Mouse (Mus musculus): ENCODE results near the gene Ptrh2. TPM values are rescaled to one million over a fixed set of nuclear protein-coding genes. Genes with fewer than 3 reads are reported as not detected.
"Not testable (repeated sequence)": the region's sequence is repeated elsewhere in the genome, so short reads cannot be mapped to it uniquely, and the experiment has no call there.

The Ptrh2 gene
- polyA plus RNA-seq, 1 experiment from 2014 or later, result 29.4 TPM

DNA sequence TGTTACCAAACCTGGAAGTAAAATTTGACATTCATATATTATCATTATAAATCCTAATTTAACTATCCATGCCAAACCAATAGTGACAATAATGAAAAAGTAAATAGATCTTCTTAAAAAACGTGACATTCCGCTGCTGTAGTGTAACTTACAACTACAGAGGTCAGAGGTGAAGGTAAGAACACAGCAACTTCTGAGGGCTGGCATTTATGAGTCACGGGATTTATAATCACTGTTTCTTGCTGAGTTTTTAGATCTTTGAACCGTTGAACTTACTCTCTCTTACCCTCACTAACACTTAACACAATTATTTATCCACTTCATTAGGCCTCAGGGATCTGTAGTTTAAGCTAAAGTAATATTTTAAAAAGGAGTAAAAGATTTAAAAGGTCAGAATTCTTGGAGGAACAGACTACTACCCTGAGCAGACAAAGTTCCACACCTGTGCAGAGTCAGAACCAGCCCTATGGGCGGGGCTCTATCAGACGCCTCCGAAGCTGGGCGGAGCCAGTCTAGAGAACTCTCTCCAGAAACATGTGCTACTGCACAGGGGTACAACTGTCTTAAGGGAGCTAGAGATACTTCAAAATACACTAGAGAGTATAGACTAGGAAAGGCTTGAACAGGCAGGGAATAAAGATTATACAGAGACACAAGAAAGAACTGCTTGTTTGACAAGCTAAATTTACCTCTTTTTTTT lies 53.7 kb downstream of the Ptrh2 start:
- no peak overlapping the region for H3K4me3 ChIP-seq (replicated peaks)
- H3K27me3 ChIP-seq, result no peaks in the 10 kb centered on the region
- ATAC-seq (ENCODE audit: insufficient number of reproducible peaks, low FRiP score, low TSS enrichment, low read depth), result no peak
- no peak overlapping the region for H3K4me2 ChIP-seq (replicated peaks)
- no peak overlapping the region for H3K9ac ChIP-seq
- no peak overlapping the region for H3K27ac ChIP-seq (replicated peaks)
- no peaks in the 10 kb centered on the region for H3K4me1 ChIP-seq
- peaks cover 9% of the 10 kb centered on the region; the same call in 1 of the 2 replicates for H3K36me3 ChIP-seq
- 74% methylated on average over 8 of the region's 8 CpGs for WGBS
- H3K9me3 ChIP-seq (replicated peaks), result no peaks in the 10 kb centered on the region

DNA sequence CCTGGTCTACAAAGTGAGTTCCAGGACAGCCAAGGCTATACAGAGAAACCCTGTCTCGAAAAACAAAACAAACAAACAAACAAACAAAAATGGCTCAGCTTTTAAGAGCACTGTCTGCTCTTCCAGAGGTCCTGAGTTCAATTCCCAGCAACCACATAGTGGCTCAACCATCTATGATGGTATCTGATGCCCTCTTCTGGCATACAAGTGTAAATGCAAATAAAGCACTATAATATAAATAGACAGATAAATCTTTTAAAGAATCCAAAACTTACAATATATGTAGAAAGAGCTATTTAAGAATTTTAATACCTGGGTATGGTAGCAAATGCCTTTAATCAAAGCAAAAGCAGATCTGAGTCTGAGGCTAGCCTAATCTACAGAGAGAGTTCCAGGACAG lies 54.5 kb downstream of the Ptrh2 start:
- not testable (repeated sequence) for H3K27ac ChIP-seq (replicated peaks); H3K27me3 ChIP-seq; ATAC-seq (ENCODE audit: insufficient number of reproducible peaks, low FRiP score, low TSS enrichment, low read depth); H3K9ac ChIP-seq; H3K4me3 ChIP-seq (replicated peaks); H3K4me2 ChIP-seq (replicated peaks); H3K9me3 ChIP-seq (replicated peaks); H3K4me1 ChIP-seq; H3K36me3 ChIP-seq
- 87% methylated on average over 1 of the region's 1 CpGs for WGBS

DNA sequence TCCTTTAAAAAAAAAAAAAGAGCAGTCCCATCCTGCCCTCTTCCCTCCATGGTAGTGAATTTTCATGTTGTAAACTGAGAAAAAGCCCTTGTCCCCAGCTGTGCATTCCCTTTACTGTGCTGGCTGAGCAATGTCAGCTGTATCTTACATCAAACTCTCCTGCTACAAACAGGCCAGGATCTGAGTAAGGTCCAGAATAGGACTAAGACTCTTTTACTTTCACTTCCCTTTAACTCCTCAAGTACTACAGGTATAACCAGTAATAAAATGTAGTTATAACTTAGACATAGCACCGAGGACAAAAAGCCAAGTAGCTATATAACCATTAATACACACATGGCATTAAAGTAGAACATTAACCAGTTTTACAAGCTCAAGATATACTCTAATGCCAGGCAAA lies 55.2 kb downstream of the Ptrh2 start:
- peaks cover 7% of the 10 kb centered on the region; the same call in 1 of the 2 replicates for H3K36me3 ChIP-seq
- no peak for ATAC-seq (ENCODE audit: insufficient number of reproducible peaks, low FRiP score, low TSS enrichment, low read depth)
- 90% methylated on average over 1 of the region's 1 CpGs for WGBS

DNA sequence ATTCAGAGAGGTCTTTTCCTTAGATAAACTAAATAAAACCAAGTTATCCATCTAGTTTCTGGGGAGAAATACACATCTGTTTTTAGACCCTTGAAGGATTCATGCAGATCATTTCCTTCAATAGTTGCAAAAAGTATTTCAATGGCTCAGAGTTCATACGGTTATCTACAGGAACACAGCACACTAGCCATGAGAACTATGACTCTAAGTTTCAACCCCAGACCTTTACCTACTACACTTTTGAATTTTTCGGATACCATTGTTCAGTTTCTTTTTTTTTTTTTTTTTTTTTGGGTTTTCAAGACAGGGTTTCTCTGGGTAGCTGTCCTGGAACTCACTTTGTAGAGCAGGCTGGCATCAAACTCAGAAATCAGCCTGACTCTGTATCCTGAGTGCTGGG lies 55.7 kb downstream of the Ptrh2 start:
- Histone ChIP-seq H3K27ac (replicated peaks) (no peak overlapping the region), H3K4me1 (0 out of 2 replicates have a peak, but pooled peaks cover 2% of the 10 kb centered on the region), H3K9ac (no peak overlapping the region), H3K4me2 (replicated peaks) (no peak overlapping the region), H3K27me3 (no peaks in the 10 kb centered on the region), H3K9me3 (replicated peaks) (no peaks in the 10 kb centered on the region), H3K36me3 (peaks cover 6% of the 10 kb centered on the region; the same call in 1 of the 2 replicates), H3K4me3 (replicated peaks) (no peak overlapping the region)
- ATAC-seq (ENCODE audit: insufficient number of reproducible peaks, low FRiP score, low TSS enrichment, low read depth), result no peak
- WGBS, result 84% methylated on average over 2 of the region's 2 CpGs

More for the DNA sequence above, 55.2 kb downstream of the Ptrh2 start:
- Histone ChIP-seq H3K9me3 (replicated peaks) (no peaks in the 10 kb centered on the region), H3K27ac (replicated peaks) (no peak overlapping the region), H3K4me2 (replicated peaks) (no peak overlapping the region), H3K4me3 (replicated peaks) (no peak overlapping the region), H3K4me1 (0 out of 2 replicates have a peak, but pooled peaks cover under 1% of the 10 kb centered on the region), H3K27me3 (no peaks in the 10 kb centered on the region), H3K9ac (no peak overlapping the region)

DNA sequence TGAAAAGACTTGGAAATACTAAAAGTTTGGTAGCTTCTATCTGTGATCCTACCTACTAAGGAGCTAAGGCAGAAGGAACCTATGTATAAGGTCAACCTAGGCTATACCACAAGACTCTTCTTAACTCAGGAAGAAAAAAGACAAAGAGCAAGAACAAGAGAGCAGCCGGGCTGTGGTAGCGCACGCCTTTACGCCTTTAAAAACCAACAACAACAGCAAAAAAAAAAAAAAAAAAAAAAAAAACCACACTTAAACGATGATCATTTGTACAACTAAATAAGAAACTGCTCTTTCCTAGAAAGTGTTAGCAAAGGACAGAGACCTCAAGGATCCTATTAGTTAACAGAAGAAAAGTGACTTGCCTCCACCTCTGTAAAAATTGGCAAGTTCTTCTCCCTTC lies 57.7 kb downstream of the Ptrh2 start:
- Histone ChIP-seq H3K27ac (replicated peaks) (no peak overlapping the region), H3K27me3 (no peaks in the 10 kb centered on the region), H3K4me3 (replicated peaks) (no peak overlapping the region), H3K4me2 (replicated peaks) (no peak overlapping the region), H3K9ac (no peak overlapping the region), H3K4me1 (peaks cover 17% of the 10 kb centered on the region), H3K9me3 (replicated peaks) (no peaks in the 10 kb centered on the region), H3K36me3 (no peaks in the 10 kb centered on the region)
- 96% methylated on average over 5 of the region's 5 CpGs for WGBS
- ATAC-seq (ENCODE audit: insufficient number of reproducible peaks, low FRiP score, low TSS enrichment, low read depth), result no peak

Other genes starting within 250 kb of the Ptrh2 start
- gene Rnft1, start 199.3 kb upstream of the Ptrh2 start, polyA plus RNA-seq (2015; fragmentation: Nextera tagmentation; extraction: Ambion mirVana), result 52.2 and 54.3 TPM in 2 replicates
- 70.6 and 70.8 TPM in 2 replicates for gene Rps6kb1, start 139.2 kb upstream of the Ptrh2 start, polyA plus RNA-seq (2015; fragmentation: Nextera tagmentation; extraction: Ambion mirVana)
- 10.0 and 11.3 TPM in 2 replicates for gene Tubd1, start 139.0 kb upstream of the Ptrh2 start, polyA plus RNA-seq (2015; fragmentation: Nextera tagmentation; extraction: Ambion mirVana)
- gene Vmp1, start 149 bp upstream of the Ptrh2 start, polyA plus RNA-seq (2015; fragmentation: Nextera tagmentation; extraction: Ambion mirVana), result 82.8 and 87.6 TPM in 2 replicates
- gene Cltc, start 73.6 kb downstream of the Ptrh2 start, polyA plus RNA-seq (2015; fragmentation: Nextera tagmentation; extraction: Ambion mirVana), result 110 and 113 TPM in 2 replicates
- gene Dhx40, start 123.8 kb downstream of the Ptrh2 start, polyA plus RNA-seq (2015; fragmentation: Nextera tagmentation; extraction: Ambion mirVana), result 20.5 and 20.7 TPM in 2 replicates

Data from embryonic facial prominence, embryonic 15.5 days (tissue).